Mouse (Mus musculus): ENCODE data around the gene Stoml1.

The Stoml1 gene

DNA sequence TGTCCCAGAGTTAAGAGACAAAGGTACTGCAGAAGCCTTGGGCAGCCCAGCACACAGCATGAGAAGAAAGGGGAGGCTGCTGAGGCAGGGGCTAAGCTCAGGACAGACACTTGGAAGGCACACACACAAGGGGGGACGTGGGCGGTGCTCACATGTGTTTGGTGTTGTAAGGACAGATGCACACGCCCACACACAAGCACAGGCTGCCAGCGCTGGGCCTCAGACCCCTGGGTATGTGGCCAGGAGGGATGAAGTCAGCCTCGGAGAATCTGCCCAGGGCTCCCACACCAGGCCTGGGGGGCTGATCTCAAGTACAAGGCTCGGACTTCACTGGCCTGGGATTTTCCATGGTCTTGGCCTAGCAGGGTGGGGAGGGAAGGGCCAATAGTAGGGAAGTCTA is 55.4 kb downstream of the Stoml1 start:
- no peak for DNase-seq

DNA sequence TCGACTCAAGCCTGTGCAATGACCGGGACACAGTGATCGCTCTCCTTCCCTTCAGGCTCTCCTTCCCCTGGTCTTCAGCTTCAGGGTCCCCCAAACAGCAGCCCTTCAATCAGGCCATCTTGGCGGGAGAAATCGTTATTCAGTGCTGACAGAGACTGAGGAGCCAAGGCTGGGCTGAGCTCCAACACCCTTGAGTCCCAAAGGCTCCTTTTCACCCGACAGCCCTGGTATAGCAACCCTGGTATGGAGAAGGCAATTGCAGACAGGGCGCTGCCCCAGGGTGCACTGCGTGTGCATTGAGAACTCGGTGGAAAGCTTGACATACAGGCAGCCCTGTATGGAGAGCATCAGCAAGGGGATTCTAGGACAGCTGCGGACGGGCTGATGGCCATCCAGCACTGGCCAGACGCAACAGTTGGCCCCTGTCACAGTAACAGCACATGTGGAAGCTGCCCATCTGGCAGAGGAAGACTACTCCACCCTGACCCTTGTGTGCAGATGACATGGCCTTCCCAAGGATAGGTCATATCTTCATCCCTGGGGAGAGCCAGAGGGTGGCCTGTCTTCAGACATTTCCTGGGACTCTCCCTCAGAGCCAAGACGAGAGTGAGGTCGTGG is 57.2 kb downstream of the Stoml1 start:
- no peak for DNase-seq

DNA sequence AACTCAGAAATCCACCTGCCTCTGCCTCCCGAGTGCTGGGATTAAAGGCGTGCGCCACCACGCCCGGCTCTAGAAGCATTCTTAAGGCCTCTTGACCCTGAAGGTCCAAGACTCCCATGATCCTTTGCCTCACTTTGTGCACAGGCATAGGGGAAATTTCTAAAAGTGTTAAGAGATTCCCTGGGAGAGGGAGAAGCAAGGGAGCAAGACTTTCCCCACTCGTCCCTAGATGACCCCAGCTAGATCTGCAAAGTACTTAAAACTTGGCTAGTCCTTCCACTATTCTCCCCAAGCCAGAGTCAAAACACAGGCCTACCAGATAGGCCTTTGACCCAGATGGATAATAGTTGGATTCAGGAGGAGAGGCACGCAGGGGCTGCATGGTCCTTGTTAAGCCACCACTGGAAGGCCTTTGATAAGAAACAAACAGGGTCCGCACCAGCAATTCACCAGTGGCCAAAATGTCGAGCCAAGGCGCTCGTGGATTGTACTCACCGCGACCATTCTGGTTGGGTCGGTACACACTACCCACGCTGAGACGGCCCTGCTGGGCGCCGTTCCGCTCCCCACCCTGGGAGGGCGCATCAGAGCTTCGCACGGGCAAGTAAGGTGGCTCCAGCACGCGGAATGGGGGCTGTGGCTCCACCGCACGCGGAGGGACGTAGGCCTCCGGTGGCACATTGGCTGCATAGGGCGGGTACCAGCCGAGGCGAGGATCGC is 58.4 kb downstream of the Stoml1 start:
- no peak for DNase-seq
